Mouse (Mus musculus): Measurements from ENCODE around the gene Akap12. TPM values are rescaled to one million over a fixed set of nuclear protein-coding genes. Genes with fewer than 3 reads are reported as not detected.

Gene Akap12
- total RNA-seq, 2 experiments from 2014 or later: 8.1 to 8.2 TPM

DNA sequence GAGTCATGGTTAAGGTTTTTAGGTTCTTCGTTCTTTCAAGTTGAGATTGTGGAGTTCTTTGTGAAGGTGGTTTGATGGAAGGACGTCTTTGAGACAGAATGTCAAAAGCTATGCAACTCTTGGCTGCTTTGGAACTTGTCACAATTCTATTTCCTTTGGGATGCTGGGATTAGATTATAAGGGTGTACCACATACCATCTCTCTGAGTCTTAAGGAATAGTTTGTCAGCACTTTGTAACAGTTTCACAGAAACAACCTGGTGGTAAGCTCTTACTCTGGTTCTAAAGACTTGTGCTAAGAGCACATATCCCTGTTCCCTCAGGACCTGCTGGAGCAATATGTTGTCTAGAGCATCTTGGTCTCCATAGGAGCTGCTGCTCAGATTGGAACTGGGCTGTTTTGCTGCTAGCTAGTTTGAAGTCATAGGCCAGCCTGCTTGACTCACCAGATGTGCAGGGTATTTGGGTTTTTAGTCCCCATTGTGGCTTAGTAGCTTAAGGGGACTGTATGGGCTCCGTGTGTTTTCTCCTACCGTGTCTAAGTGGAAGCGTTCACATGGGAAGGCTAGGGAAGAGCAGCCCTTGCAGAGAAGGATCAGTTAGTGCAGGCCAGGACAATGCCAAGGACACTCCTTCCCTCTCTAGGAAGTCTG is 123.4 kb downstream of the Akap12 start:
- no peak for DNase-seq
- intact Hi-C loops (cut with DNase I): no loop called here

DNA sequence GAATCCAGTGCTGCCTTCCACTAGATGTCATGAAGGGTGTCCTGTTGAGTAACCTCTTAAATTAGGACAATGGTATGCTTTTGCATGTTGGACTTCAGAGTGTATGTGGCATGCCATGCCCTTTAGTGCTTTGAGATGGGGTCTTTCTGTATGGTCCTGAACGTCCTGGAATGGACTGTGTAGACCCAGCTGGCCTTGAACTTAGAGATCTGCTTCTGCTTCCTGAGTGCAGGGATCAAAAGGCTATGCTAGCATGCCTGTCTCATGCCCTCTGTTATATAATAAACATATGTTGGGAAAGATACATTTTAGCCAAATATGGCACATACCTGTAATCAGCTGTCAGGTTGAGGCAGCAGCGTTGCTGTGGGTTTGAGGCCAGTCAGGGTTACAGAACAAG is 124.4 kb downstream of the Akap12 start:
- no peak for DNase-seq
- intact Hi-C loops (cut with DNase I): no loop called here

- DNase-seq: no peak
- intact Hi-C loops (cut with DNase I): no loop called here
These were observed 124.9 kb downstream of the Akap12 start for GRCm38 (mm10) chr10:4391076-4391475.

- DNase-seq: no peak
- intact Hi-C loops (cut with DNase I): no loop called here
These were observed 125.7 kb downstream of the Akap12 start for GRCm38 (mm10) chr10:4391851-4392250.

DNA sequence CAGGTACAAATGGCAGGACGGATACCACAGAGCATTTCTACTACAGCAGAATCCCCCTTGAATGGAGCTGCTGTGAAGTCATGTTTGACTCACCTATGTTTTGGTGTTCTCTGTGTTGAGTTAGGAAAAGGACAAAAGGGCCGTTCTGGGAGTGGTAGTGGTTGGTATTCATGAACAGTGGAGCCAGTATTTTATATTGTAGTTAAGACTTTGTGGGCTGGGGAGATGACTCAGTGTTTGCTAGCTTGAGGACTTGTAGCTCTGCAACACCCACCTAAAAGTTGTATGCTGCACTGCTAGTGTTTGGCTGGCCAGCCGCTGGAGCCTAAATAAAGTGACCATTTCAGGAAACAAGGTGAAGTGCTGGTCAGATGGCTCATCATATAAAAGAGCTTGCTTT is 129.1 kb downstream of the Akap12 start:
- DNase-seq: no peak
- intact Hi-C loops (cut with DNase I): no loop called here

DNA sequence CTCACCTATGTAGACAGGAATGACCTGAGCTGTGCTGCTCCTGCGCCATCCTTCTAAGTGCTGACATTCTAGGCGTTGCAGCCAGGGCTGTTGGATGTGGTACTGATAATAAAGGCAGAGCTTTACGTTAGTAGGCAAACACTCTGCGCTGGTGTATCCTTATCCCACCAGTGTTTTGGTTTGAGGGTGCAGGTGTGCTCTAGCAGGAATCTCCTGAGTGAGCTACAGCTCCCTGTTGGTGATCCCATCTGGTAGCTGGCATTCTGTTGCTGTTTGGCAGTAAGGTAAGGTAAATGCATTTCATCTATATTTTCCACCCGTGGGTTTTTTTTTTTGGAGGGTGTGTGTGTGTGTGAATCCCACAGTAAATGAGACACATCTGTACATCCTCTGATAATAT is 131.9 kb downstream of the Akap12 start:
- intact Hi-C loops (cut with DNase I): no loop called here
- DNase-seq: no peak

- intact Hi-C loops (cut with DNase I): loop anchor here (10.0 kb wide), 1 partner anchor 760 kb away; no protein-coding TSS in a partner anchor
These were observed 138.8 kb downstream of the Akap12 start for GRCm38 (mm10) chr10:4404895-4405491.

GRCm38 (mm10) chr10:4405511-4405910 is 139.3 kb downstream of the Akap12 start:
- DNase-seq: no peak
- intact Hi-C loops (cut with DNase I): loop anchor here (10.0 kb wide), 1 partner anchor 759 kb away; no protein-coding TSS in a partner anchor

More at GRCm38 (mm10) chr10:4404895-4405491, 138.8 kb downstream of the Akap12 start:
- no peak for DNase-seq

DNA sequence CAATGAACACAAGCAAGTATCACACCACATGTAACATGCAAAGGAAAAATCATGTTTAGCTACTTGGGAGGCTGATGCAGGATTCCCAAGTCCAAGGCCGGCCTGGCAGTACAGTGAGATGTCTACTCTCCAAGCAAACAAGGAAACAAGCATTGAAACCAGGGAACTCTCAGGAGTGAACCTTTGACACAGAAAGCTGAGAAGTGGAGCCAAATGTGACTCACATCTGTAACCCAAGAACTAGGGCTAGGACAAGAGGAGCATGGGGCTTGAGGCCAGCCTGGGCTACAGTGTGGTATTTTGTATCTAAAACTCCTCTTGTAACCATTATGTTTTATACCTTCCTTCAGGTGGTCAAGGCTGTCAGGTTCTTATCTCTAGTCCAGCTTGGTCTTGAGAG is 141.0 kb downstream of the Akap12 start:
- intact Hi-C loops (cut with DNase I): loop anchor here (10.0 kb wide), 1 partner anchor 758 kb away; no protein-coding TSS in a partner anchor
- DNase-seq: no peak

Other genes with a start within 250 kb of the Akap12 start
- 1 to 10 TPM; 5.1 to 6.3 TPM for gene Zbtb2, start 121.7 kb downstream of the Akap12 start, total RNA-seq (2021)
- 10 to 100 TPM; 38.5 to 42.1 TPM for gene Rmnd1, start 166.0 kb downstream of the Akap12 start, total RNA-seq (2021)
- gene Armt1, start 166.1 kb downstream of the Akap12 start, total RNA-seq (2021): 10 to 100 TPM; 10.8 to 11.5 TPM
- under 1 TPM; 0.27 to 0.59 TPM for gene Ccdc170, start 216.1 kb downstream of the Akap12 start, total RNA-seq (2021)

Measured in gastrocnemius, postnatal 36 days (tissue).